Mouse (Mus musculus) kidney, postnatal 0 days (tissue): ENCODE results near the gene Bst2. TPM values are rescaled to one million over a fixed set of nuclear protein-coding genes. Genes with fewer than 3 reads are reported as not detected.

Experiments used
- ATAC-seq: fragments of 200-750 bp; cut with Nextera tagmentation; replicated peaks from 2 replicates; pipeline ENCODE4 v1.8.0; 2017; ENCODE audit warnings: low read depth, moderate number of reproducible peaks, moderate TSS enrichment, moderate library complexity; ENCODE audit not compliant: low FRiP score
- DNase-seq: peaks from one replicate; pipeline ENCODE4 v3.0.0-alpha.2; 2016; ENCODE audit warnings: low spot score
- H3K27ac ChIP-seq: fragments of 300-500 bp; sonication (generic); 2 replicates; pipeline ENCODE4 v1.5.1; 2014; ENCODE audit warnings: mild to moderate bottlenecking
- H3K27me3 ChIP-seq: fragments of 300-500 bp; sonication (generic); 2 replicates; pipeline ENCODE4 v1.6.1; 2014; ENCODE audit warnings: low read length, mixed read lengths; ENCODE audit not compliant: insufficient read depth
- H3K36me3 ChIP-seq: fragments of 300-500 bp; sonication (generic); 2 replicates; pipeline ENCODE4 v1.6.1; 2014; ENCODE audit warnings: low read length, mixed read lengths; ENCODE audit not compliant: insufficient read depth
- H3K4me1 ChIP-seq: fragments of 300-500 bp; sonication (generic); replicated peaks from 2 replicates; pipeline ENCODE4 v1.6.1; 2014; ENCODE audit warnings: antibody characterized with exemption, low read length, mixed read lengths; ENCODE audit not compliant: insufficient read depth
- H3K4me2 ChIP-seq: fragments of 300-500 bp; sonication (generic); 2 replicates; pipeline ENCODE4 v1.6.1; 2014; ENCODE audit warnings: mild to moderate bottlenecking, low read length, moderate library complexity, mixed read lengths
- H3K4me3 ChIP-seq: fragments of 300-500 bp; sonication (generic); replicated peaks from 2 replicates; pipeline ENCODE4 v1.5.1; 2014; ENCODE audit warnings: low read depth, low read length
- H3K9ac ChIP-seq: fragments of 300-500 bp; sonication (generic); 2 replicates; pipeline ENCODE4 v1.6.1; 2014; ENCODE audit warnings: low read depth, low read length
- H3K9me3 ChIP-seq: fragments of 300-500 bp; sonication (generic); replicated peaks from 2 replicates; pipeline ENCODE4 v1.6.1; 2016; ENCODE audit warnings: low read length, inconsistent platforms, mixed read lengths
- CTCF ChIP-seq: IDR thresholded peaks from 2 replicates; pipeline ENCODE4 v1.5.1; 2016; ENCODE audit warnings: antibody characterized with exemption, low read depth, mild to moderate bottlenecking, moderate library complexity
- WGBS: fragments of 180-500 bp; shearing (Covaris S2); extraction: QIAGEN DNeasy Blood & Tissue Kit; methylation state at CpG from one replicate; pipeline ENCODE4 v1.1.7; 2014; 5-methylcytosine and 5-hydroxymethylcytosine counted together
- polyA plus RNA-seq: library from polyadenylated mRNA; unstranded; fragments of >200 nt; fragmentation: Nextera tagmentation; extraction: Ambion mirVana; gene quantifications from 2 replicates; pipeline ENCODE4 v1.2.1, GENCODE M21; 2015

The Bst2 gene
- polyA plus RNA-seq: 106 and 124 TPM in 2 replicates

DNA sequence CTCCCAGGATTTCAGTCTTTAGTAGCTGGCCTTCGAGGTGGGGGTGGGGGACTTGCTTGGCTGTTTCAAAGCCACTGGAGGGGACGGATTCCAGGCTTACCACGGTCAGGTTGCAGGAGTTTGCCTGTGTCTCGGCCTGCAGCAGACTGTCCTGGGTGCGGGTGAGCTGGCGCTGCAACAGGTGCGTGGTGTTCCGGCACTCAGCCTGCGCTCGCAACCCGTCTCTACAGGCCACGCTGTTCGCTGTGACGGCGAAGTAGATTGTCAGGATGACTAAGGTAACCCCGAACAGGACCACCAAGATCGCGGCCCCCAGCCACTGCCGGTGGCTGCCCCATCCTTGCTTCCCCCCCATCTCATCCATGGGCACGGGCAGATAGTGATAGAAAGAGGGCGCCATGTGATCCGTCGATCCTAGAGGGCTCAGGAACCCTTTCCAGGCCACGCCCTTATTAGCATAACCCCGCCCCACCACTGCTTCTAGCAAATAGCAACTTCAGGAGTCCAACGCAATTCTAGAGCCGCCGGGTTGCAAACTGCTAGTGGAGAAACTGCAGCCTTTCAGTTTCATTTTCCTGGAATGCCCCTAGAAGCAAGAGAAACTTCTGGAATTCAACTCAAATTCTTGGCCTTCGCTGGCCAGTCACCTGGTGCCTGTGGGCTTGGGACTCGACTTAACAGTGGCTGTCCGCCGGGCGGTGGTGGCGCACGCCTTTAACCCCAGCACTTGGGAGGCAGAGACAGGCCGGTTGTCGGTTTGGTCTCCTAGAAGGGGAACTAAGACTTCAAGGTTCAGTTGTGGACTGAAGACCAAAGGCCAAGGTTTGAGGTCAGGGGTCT, at the start of gene Bst2:
Gene Bst2, minus strand, starts transcription at position 429 of the 840 bp plus-strand sequence.
- Histone ChIP-seq H3K9ac (peak within 1 kb of the TSS; percentile 62), H3K27me3 (no peaks in the 10 kb centered on the region), H3K4me1 (peaks cover 18% of the 10 kb centered on the region; the same call in 1 of the 2 replicates), H3K36me3 (no peaks in the 10 kb centered on the region), H3K4me3 (peak within 1 kb of the TSS; percentile 50), H3K4me2 (peak within 1 kb of the TSS; percentile 65), H3K9me3 (no peaks in the 10 kb centered on the region), H3K27ac (peak within 1 kb of the TSS; percentile 83)
- ATAC-seq: peak; percentile 81
- DNase-seq: peak; percentile 98
- 4% methylated on average over 37 of the region's 37 CpGs for WGBS
- peak; percentile 17; the same call in 1 of the 2 replicates for TF ChIP-seq CTCF

DNA sequence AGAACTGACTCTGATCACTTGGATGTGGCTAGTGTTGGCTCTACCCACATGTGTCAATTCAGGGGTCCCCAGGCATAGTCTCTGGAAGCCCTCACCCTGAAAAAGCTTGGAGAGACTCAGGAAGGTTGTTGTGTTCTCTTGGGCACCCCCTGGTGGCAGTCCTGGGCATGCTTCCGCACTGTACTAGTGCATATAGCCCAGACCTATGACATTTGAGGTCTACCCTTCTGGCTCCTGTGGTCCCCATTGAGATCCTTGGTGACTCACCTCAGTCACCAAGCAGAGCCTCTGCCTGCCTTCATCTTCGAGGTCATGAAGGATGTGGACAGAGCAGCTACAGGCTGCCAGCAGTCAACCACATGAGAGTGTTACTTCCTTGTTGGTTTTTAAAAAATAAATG, 49.6 kb upstream of the Bst2 start:
- DNase-seq: peak; percentile 58
- TF ChIP-seq CTCF: peak; percentile 75
- Histone ChIP-seq H3K4me1 (no peaks in the 10 kb centered on the region), H3K4me2 (no peak overlapping the region), H3K27ac (no peak overlapping the region), H3K27me3 (no peaks in the 10 kb centered on the region), H3K9me3 (no peaks in the 10 kb centered on the region), H3K9ac (no peak overlapping the region), H3K4me3 (no peak overlapping the region), H3K36me3 (peaks cover 15% of the 10 kb centered on the region; the same call in 1 of the 2 replicates)
- 74% methylated on average over 2 of the region's 2 CpGs for WGBS
- ATAC-seq: no peak

DNA sequence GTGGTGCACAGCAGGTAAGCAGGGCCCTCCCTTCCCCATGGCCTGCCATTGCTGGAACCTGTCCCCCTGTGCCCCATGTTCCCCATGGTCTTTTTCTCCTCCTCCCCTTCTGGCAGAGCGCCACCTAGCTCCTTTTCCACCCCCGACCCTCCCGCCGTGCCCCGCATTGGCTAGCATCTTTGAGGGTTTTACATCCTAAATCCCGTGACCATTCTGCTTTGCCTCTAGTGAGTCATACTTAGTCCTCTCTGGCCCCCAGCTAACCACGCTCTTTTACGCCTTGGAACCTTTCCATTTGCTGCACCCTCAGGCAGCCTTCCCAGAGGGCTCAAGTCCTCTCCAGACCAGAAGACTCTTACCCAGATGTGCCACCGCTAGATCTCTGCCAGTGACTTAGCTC, 42.9 kb upstream of the Bst2 start:
- Histone ChIP-seq H3K27ac (no peak overlapping the region), H3K9me3 (no peaks in the 10 kb centered on the region), H3K27me3 (no peaks in the 10 kb centered on the region), H3K9ac (no peak overlapping the region), H3K4me3 (no peak overlapping the region), H3K4me1 (no peaks in the 10 kb centered on the region), H3K4me2 (no peak overlapping the region), H3K36me3 (peaks cover 12% of the 10 kb centered on the region; the same call in 1 of the 2 replicates)
- no peak for DNase-seq
- ATAC-seq: no peak
- no peak for TF ChIP-seq CTCF
- 65% methylated on average over 9 of the region's 9 CpGs for WGBS

GRCm38 (mm10) chr8:71579476-71579875, 42.2 kb upstream of the Bst2 start:
- H3K27me3 ChIP-seq: no peaks in the 10 kb centered on the region
- H3K9me3 ChIP-seq: no peaks in the 10 kb centered on the region
- WGBS: 91% methylated on average over 14 of the region's 14 CpGs
- H3K36me3 ChIP-seq: peaks cover 5% of the 10 kb centered on the region; the same call in 1 of the 2 replicates
- TF ChIP-seq CTCF: no peak
- H3K4me3 ChIP-seq: no peak overlapping the region
- DNase-seq: no peak
- H3K9ac ChIP-seq: no peak overlapping the region
- no peaks in the 10 kb centered on the region for H3K4me1 ChIP-seq
- H3K4me2 ChIP-seq: no peak overlapping the region
- no peak for ATAC-seq
- H3K27ac ChIP-seq: no peak overlapping the region

GRCm38 (mm10) chr8:71579009-71579408, 41.8 kb upstream of the Bst2 start:
- Histone ChIP-seq H3K27me3 (no peaks in the 10 kb centered on the region), H3K4me2 (no peak overlapping the region), H3K36me3 (peaks cover under 1% of the 10 kb centered on the region; the same call in 1 of the 2 replicates), H3K9me3 (no peaks in the 10 kb centered on the region), H3K27ac (no peak overlapping the region), H3K9ac (no peak overlapping the region), H3K4me1 (no peaks in the 10 kb centered on the region), H3K4me3 (no peak overlapping the region)
- 46% methylated on average over 1 of the region's 1 CpGs for WGBS
- DNase-seq: no peak
- ATAC-seq: no peak
- TF ChIP-seq CTCF: no peak

DNA sequence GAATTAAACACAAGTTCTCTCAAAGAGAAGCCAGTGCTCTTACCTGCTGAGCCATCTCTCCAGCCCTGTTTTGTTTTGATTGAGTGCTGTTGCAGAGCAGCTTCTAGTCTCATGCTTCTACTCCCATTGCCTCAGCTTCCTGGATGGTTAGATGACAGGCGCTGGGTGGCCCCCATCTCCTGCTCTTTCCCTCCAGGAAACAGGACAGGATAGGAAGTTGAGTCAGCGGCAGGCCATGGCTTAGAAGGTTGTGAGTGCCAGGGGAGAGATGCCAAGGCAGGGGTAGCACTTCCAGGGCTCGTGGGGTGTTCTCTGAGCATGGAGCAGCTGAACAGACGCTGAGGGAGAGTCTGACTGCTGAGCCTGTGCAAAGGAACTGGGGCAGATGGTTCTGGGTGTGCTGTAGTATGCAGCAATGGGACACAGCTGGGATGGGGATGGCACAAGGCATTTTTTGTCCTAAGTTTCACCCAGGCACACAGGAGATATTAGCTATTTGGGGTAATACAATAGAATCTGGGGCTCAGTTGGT, 40.7 kb upstream of the Bst2 start:
- no peak overlapping the region for H3K4me3 ChIP-seq
- H3K36me3 ChIP-seq: no peaks in the 10 kb centered on the region
- ATAC-seq (no peak), DNase-seq (no peak)
- no peaks in the 10 kb centered on the region for H3K4me1 ChIP-seq
- H3K27ac ChIP-seq: no peak overlapping the region
- H3K9me3 ChIP-seq: no peaks in the 10 kb centered on the region
- no peak overlapping the region for H3K4me2 ChIP-seq
- H3K27me3 ChIP-seq: no peaks in the 10 kb centered on the region
- 68% methylated on average over 4 of the region's 4 CpGs for WGBS
- no peak overlapping the region for H3K9ac ChIP-seq
- TF ChIP-seq CTCF: no peak
